Mouse (Mus musculus): ENCODE results near the gene Ica1.

Ica1 gene

GRCm38 (mm10) chr6:8694636-8695514, 83.4 kb downstream of the Ica1 start:
- POLR2A ChIA-PET = interaction anchor here in 2 of 4 experiments (1.2 kb wide), 2 partner anchors 16 to 19 kb away, joined by 3 to 4 read pairs; no protein-coding TSS in a partner anchor
- CTCF ChIA-PET = interaction anchor here in 1 of 4 experiments (1.0 kb wide), 1 partner anchor 420 kb away, joined by 3 read pairs; no protein-coding TSS in a partner anchor

- POLR2A ChIA-PET = interaction anchor here in 2 of 4 experiments (0.7 to 1.2 kb wide), 3 partner anchors 16 to 33 kb away, joined by 3 to 4 read pairs (median 4); no protein-coding TSS in a partner anchor
These were observed 84.2 kb downstream of the Ica1 start for GRCm38 (mm10) chr6:8693926-8694635.

GRCm38 (mm10) chr6:8693141-8693881, 85.0 kb downstream of the Ica1 start:
- ChIA-PET CTCF (interaction anchor here in 1 of 4 experiments (0.6 kb wide), 1 partner anchor 418 kb away, joined by 6 read pairs; no protein-coding TSS in a partner anchor), POLR2A (interaction anchor here in 1 of 4 experiments (0.7 kb wide), 1 partner anchor 32 kb away, joined by 4 read pairs; no protein-coding TSS in a partner anchor)

More at GRCm38 (mm10) chr6:8693926-8694635, 84.2 kb downstream of the Ica1 start:
- CTCF ChIA-PET = interaction anchor here in 1 of 4 experiments (1.0 kb wide), 1 partner anchor 419 kb away, joined by 3 read pairs; no protein-coding TSS in a partner anchor

GRCm38 (mm10) chr6:8691199-8691975, 86.9 kb downstream of the Ica1 start:
- POLR2A ChIA-PET = interaction anchor here in 1 of 4 experiments (0.6 kb wide), 1 partner anchor 168 kb away, joined by 3 read pairs; no protein-coding TSS in a partner anchor

GRCm38 (mm10) chr6:8690441-8690840, 87.8 kb downstream of the Ica1 start:
- ChIA-PET POLR2A (interaction anchor here in 1 of 4 experiments (0.6 kb wide), 1 partner anchor 167 kb away, joined by 3 read pairs; no protein-coding TSS in a partner anchor), CTCF (interaction anchor here in 1 of 4 experiments (0.8 kb wide), 1 partner anchor 263 kb away, joined by 3 read pairs; no protein-coding TSS in a partner anchor)

More at GRCm38 (mm10) chr6:8691199-8691975, 86.9 kb downstream of the Ica1 start:
- CTCF ChIA-PET = no interaction called here

- CTCF ChIA-PET = no interaction called here
- POLR2A ChIA-PET = no interaction called here
These were observed 91.4 kb downstream of the Ica1 start for GRCm38 (mm10) chr6:8686678-8687580.

- ChIA-PET POLR2A (no interaction called here), CTCF (no interaction called here)
These were observed 94.9 kb downstream of the Ica1 start for GRCm38 (mm10) chr6:8683379-8683778.

GRCm38 (mm10) chr6:8680931-8681330, 97.4 kb downstream of the Ica1 start:
- ChIA-PET CTCF (no interaction called here), POLR2A (no interaction called here)

- CTCF ChIA-PET = no interaction called here
- POLR2A ChIA-PET = no interaction called here
These were observed 105.3 kb downstream of the Ica1 start for GRCm38 (mm10) chr6:8673013-8673412.

GRCm38 (mm10) chr6:8669343-8669742, 108.9 kb downstream of the Ica1 start:
- POLR2A ChIA-PET = no interaction called here
- CTCF ChIA-PET = no interaction called here

- POLR2A ChIA-PET = no interaction called here
- CTCF ChIA-PET = no interaction called here
These were observed 110.1 kb downstream of the Ica1 start for GRCm38 (mm10) chr6:8668013-8668811.

- POLR2A ChIA-PET = no interaction called here
- CTCF ChIA-PET = no interaction called here
These were observed 112.5 kb downstream of the Ica1 start for GRCm38 (mm10) chr6:8665786-8666185.

GRCm38 (mm10) chr6:8664956-8665355, 113.3 kb downstream of the Ica1 start:
- CTCF ChIA-PET = no interaction called here
- POLR2A ChIA-PET = interaction anchor here in 1 of 4 experiments (0.7 kb wide), 1 partner anchor 179 kb away, joined by 3 read pairs; no protein-coding TSS in a partner anchor

- ChIA-PET POLR2A (interaction anchor here in 2 of 4 experiments (0.6 to 0.9 kb wide), 3 partner anchors 21 to 318 kb away, joined by 3 to 6 read pairs (median 3); no protein-coding TSS in a partner anchor), CTCF (no interaction called here)
These were observed 115.1 kb downstream of the Ica1 start for GRCm38 (mm10) chr6:8663092-8663740.

GRCm38 (mm10) chr6:8661404-8661803, 116.9 kb downstream of the Ica1 start:
- ChIA-PET CTCF (no interaction called here), POLR2A (interaction anchor here in 2 of 4 experiments (0.5 to 2.0 kb wide), 4 partner anchors 32 to 969 kb away, joined by 3 to 6 read pairs (median 4); partner anchors contain the start of genes Gm45062 (in 1 of the 2), Rpa3 (in 1 of the 2) and Umad1 (in 1 of the 2))

- ChIA-PET CTCF (interaction anchor here in 2 of 4 experiments (0.6 kb wide), 2 partner anchors 168 to 441 kb away, joined by 3 to 4 read pairs; no protein-coding TSS in a partner anchor), POLR2A (interaction anchor here in 2 of 4 experiments (0.6 to 0.7 kb wide), 2 partner anchors 18 to 174 kb away, joined by 3 to 4 read pairs; no protein-coding TSS in a partner anchor)
These were observed 118.2 kb downstream of the Ica1 start for GRCm38 (mm10) chr6:8660076-8660475.
